Mouse (Mus musculus): ENCODE data around the gene Rnase1. TPM values are rescaled to one million over a fixed set of nuclear protein-coding genes. Genes with fewer than 3 reads are reported as not detected.
A peak's percentile ranks its signal among the peaks of the same experiment; 100 is the strongest.
"Not testable (repeated sequence)": the region's sequence is repeated elsewhere in the genome, so short reads cannot be mapped to it uniquely, and the experiment has no call there.

Gene Rnase1
- polyA plus RNA-seq (2012; rRNA removed) = 3.3 and 4.1 TPM in 2 replicates

DNA sequence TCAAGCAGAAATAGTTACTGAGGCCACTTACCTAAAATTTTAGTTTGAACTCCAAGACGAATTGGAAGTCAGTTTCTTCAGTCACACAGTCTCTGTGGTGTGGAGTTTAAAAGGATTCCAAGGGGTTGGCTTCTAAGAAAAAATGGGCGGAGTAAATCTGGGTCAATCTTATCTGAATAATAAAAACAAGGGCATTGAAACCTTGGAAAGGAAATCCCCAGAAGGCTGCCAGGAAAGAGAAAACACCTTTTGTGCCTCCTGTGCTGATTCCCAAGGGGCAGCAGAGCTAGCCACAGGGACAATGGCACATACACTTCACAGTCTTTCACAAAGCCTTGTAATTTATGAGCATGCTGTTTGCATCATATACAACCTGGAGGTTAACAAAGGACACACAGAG lies at the start of gene Rnase1:
TSS of gene Rnase1 (minus strand) at position 101 of the 400 bp plus-strand sequence.
- H3K4me1 ChIP-seq (ENCODE audit: control insufficient read depth, insufficient read depth, low read length) = no peaks in the 10 kb centered on the region
- no peaks in the 10 kb centered on the region for H3K27me3 ChIP-seq (ENCODE audit: control insufficient read depth, insufficient read depth, low read length)
- TF ChIP-seq CTCF (IDR thresholded peaks at IDR 0.05; ENCODE audit: borderline replicate concordance, insufficient read depth, low read depth, low read length) = no peak
- no peak for TF ChIP-seq POLR2A (IDR thresholded peaks at IDR 0.05; ENCODE audit: borderline replicate concordance, insufficient read depth, low read length)
- H3K4me3 ChIP-seq (replicated peaks; ENCODE audit: insufficient read depth, low read depth, low read length) = no peak within 1 kb of the TSS
- no peak for DNase-seq
- H3K27ac ChIP-seq (ENCODE audit: insufficient read depth, low read length) = no peak within 1 kb of the TSS
- WGBS = 60% methylated on average over 2 of the region's 2 CpGs

DNA sequence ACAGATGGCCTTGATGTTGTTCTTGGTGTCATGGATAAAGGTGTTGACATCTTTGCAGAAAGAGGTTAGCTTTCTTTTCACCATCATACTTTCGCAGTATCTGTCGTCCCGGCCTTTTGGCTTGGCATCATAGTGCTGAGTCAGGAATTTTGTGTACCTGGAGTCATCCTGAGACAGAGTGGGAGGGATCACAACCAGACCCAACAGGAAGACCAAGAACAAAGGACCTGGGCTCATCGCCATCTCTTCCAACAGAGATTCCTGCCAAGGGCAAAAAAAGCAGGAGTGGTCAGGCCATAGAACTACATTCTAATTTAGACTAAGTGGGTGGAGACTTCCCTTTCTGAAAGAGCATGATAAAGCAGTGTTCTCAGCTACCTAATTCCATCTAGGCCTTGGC lies 49.1 kb upstream of the Rnase1 start:
- DNase-seq = no peak
- no peaks in the 10 kb centered on the region for H3K4me1 ChIP-seq (ENCODE audit: control insufficient read depth, insufficient read depth, low read length)
- H3K27ac ChIP-seq (ENCODE audit: insufficient read depth, low read length) = no peak overlapping the region
- TF ChIP-seq CTCF (IDR thresholded peaks at IDR 0.05; ENCODE audit: borderline replicate concordance, insufficient read depth, low read depth, low read length) (no peak), POLR2A (IDR thresholded peaks at IDR 0.05; ENCODE audit: borderline replicate concordance, insufficient read depth, low read length) (no peak)
- H3K27me3 ChIP-seq (ENCODE audit: control insufficient read depth, insufficient read depth, low read length) = no peaks in the 10 kb centered on the region
- no peak overlapping the region for H3K4me3 ChIP-seq (replicated peaks; ENCODE audit: insufficient read depth, low read depth, low read length)
- WGBS = 91% methylated on average over 4 of the region's 4 CpGs

DNA sequence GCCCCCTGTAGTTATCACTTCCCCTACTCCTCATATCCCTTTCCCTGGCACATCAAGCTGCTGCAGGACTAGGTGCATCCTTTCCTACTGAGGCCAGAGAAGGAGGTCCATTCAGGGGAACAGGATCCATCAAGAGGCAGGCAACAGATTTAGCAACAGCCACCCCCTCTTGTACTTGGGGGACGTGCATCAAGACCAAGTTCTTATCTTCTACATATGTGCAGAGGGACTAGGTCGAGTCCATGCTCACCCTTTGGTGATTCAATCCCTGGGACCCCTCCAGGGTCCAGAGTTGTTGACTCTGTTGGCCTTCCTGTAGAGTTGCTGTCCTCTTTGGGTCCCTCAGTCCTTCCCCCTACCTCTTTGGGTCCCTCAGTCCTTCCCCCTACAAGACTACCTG lies 34.5 kb upstream of the Rnase1 start:
- H3K4me1 ChIP-seq (ENCODE audit: control insufficient read depth, insufficient read depth, low read length); H3K27me3 ChIP-seq (ENCODE audit: control insufficient read depth, insufficient read depth, low read length); H3K27ac ChIP-seq (ENCODE audit: insufficient read depth, low read length); DNase-seq; H3K4me3 ChIP-seq (replicated peaks; ENCODE audit: insufficient read depth, low read depth, low read length): not testable (repeated sequence)
- WGBS = 79% methylated on average over 2 of the region's 2 CpGs

DNA sequence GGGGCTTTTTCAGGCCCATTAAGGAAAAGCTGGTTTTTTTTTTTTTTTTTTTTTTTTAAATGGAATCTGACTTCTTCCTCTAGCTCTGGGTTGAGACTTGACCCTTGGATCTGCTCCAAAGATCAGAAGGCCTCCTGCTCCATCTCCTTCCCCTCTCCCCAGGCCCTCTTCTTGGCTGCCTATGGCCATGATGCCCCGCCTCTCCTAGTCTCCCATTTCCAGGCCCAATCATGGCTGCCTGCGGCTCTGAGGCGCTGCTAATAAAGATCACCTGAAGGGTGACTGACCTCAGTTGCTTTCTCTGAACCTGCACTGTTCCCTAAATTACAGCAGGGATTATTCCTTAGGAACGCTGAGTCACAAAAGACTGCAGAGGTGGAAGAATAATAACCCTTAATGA lies 27.3 kb upstream of the Rnase1 start:
- no peaks in the 10 kb centered on the region for H3K4me1 ChIP-seq (ENCODE audit: control insufficient read depth, insufficient read depth, low read length)
- 92% methylated on average over 4 of the region's 4 CpGs for WGBS
- DNase-seq = no peak
- no peak overlapping the region for H3K4me3 ChIP-seq (replicated peaks; ENCODE audit: insufficient read depth, low read depth, low read length)
- no peaks in the 10 kb centered on the region for H3K27me3 ChIP-seq (ENCODE audit: control insufficient read depth, insufficient read depth, low read length)
- TF ChIP-seq CTCF (IDR thresholded peaks at IDR 0.05; ENCODE audit: borderline replicate concordance, insufficient read depth, low read depth, low read length) (no peak), POLR2A (IDR thresholded peaks at IDR 0.05; ENCODE audit: borderline replicate concordance, insufficient read depth, low read length) (no peak)
- no peak overlapping the region for H3K27ac ChIP-seq (ENCODE audit: insufficient read depth, low read length)

DNA sequence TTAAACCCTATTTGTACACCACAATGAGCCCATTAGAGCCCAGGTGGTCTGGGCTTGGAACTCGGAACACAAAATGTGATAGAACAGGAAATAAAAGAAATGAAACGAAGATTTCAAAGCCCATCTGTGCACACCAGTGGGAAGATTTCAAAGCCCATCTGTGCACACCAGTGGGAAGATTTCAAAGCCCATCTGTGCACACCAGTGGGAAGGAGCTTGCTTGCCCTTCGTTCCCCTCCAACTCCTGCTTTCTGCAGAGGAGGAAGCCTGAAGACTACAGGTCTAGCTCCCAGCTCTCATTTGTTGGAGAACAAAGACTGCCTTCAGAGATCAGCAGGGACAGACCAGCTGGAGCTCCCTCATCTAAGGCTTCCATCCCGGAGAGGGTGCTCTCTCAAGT lies 26.4 kb upstream of the Rnase1 start:
- not testable (repeated sequence) for H3K4me1 ChIP-seq (ENCODE audit: control insufficient read depth, insufficient read depth, low read length); H3K4me3 ChIP-seq (replicated peaks; ENCODE audit: insufficient read depth, low read depth, low read length); H3K27ac ChIP-seq (ENCODE audit: insufficient read depth, low read length); H3K27me3 ChIP-seq (ENCODE audit: control insufficient read depth, insufficient read depth, low read length)
- WGBS = 8% methylated on average over 4 of the region's 4 CpGs
- peak in 1 of 2 experiments; percentile 1 for DNase-seq

DNA sequence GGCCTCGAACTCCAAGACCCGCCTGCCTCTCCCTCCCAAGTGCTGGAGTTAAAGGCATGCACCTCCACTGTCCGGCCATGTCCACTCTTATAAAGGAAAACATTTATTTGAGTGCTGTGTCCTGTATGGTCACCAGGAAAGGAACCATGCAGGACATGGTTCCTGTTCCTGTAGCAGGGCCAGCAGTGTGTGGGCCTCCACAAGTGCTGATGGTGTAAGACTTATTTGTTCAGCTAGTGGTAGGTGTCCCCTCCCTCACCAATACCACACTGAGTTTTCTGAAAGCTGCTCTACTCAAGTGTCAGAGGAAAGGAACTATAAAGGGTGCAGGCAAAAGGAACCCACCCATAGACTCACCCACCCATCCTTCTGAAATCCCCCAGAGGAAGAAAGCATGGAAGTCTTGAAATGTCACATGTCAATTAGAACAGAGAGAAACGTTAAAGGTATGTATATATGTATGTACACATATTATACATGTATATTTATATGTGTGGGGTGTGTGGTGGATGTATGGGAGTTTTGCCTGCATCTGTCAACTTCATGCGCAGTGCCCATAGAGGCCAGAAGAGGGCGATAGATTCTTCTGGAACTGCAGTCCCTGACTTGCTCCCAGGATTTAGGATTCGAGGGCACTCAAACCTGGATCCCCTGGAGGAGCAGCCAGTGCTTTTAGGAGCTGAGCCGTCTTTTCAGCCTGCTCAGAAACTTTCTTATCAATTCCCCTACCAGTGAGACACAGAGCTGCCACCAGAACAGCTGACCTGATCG lies 25.7 kb upstream of the Rnase1 start:
- H3K27ac ChIP-seq (ENCODE audit: insufficient read depth, low read length); H3K4me3 ChIP-seq (replicated peaks; ENCODE audit: insufficient read depth, low read depth, low read length); H3K4me1 ChIP-seq (ENCODE audit: control insufficient read depth, insufficient read depth, low read length); H3K27me3 ChIP-seq (ENCODE audit: control insufficient read depth, insufficient read depth, low read length): not testable (repeated sequence)
- TF ChIP-seq CTCF (IDR thresholded peaks at IDR 0.05; ENCODE audit: borderline replicate concordance, insufficient read depth, low read depth, low read length) = peak; percentile 53
- DNase-seq = peak; percentile 4 to 32
- WGBS = 38% methylated on average over 9 of the region's 9 CpGs

DNA sequence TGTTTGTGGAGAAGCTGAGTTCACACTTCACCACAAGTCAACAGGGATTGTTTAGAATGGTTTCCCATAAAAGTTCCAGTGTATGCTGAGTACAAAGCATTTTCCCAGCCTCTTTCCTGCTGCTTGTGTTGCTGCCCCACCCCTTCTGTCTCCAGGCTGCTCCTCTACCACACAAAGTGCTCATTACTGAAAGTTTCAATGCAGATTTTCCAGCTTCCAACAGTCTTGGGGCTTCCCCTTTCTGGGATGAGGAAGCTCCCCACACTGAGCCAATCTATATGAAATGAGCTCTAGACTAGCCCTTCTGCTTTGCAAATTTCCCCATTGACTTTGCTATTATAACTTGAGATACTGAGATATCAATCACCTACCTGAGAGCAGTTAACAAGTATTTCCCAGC lies 19.5 kb upstream of the Rnase1 start:
- H3K4me3 ChIP-seq (replicated peaks; ENCODE audit: insufficient read depth, low read depth, low read length) = no peak overlapping the region

DNA sequence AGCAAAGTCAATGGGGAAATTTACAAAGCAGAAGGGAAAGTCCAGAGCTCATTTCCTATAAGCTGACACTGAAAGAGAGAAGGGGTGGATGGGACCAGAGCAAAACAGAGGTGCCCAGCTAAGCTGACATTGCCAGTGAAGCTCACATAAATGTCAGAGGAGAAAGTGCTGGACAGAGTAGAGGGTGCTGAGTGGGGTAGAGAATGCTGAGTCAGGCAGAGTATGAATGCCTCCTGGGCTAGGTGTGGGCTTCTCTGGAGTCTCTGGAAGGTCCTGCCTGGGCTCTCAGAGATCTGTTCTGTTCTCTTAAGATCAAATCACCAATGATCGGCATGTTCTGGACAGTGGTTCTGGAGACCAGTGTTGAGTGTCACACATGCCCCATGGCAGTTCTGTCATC lies 18.9 kb upstream of the Rnase1 start:
- no peak overlapping the region for H3K4me3 ChIP-seq (replicated peaks; ENCODE audit: insufficient read depth, low read depth, low read length)
- H3K27ac ChIP-seq (ENCODE audit: insufficient read depth, low read length) = no peak overlapping the region
- no peak for TF ChIP-seq CTCF (IDR thresholded peaks at IDR 0.05; ENCODE audit: borderline replicate concordance, insufficient read depth, low read depth, low read length)
- TF ChIP-seq POLR2A (IDR thresholded peaks at IDR 0.05; ENCODE audit: borderline replicate concordance, insufficient read depth, low read length) = no peak
- no peak for DNase-seq
- H3K4me1 ChIP-seq (ENCODE audit: control insufficient read depth, insufficient read depth, low read length) = no peaks in the 10 kb centered on the region
- WGBS = 97% methylated on average over 1 of the region's 1 CpGs
- H3K27me3 ChIP-seq (ENCODE audit: control insufficient read depth, insufficient read depth, low read length) = no peaks in the 10 kb centered on the region

More for the DNA sequence above, 19.5 kb upstream of the Rnase1 start:
- DNase-seq = no peak
- no peaks in the 10 kb centered on the region for H3K4me1 ChIP-seq (ENCODE audit: control insufficient read depth, insufficient read depth, low read length)
- TF ChIP-seq CTCF (IDR thresholded peaks at IDR 0.05; ENCODE audit: borderline replicate concordance, insufficient read depth, low read depth, low read length) = no peak
- TF ChIP-seq POLR2A (IDR thresholded peaks at IDR 0.05; ENCODE audit: borderline replicate concordance, insufficient read depth, low read length) = no peak
- no peak overlapping the region for H3K27ac ChIP-seq (ENCODE audit: insufficient read depth, low read length)
- H3K27me3 ChIP-seq (ENCODE audit: control insufficient read depth, insufficient read depth, low read length) = no peaks in the 10 kb centered on the region

DNA sequence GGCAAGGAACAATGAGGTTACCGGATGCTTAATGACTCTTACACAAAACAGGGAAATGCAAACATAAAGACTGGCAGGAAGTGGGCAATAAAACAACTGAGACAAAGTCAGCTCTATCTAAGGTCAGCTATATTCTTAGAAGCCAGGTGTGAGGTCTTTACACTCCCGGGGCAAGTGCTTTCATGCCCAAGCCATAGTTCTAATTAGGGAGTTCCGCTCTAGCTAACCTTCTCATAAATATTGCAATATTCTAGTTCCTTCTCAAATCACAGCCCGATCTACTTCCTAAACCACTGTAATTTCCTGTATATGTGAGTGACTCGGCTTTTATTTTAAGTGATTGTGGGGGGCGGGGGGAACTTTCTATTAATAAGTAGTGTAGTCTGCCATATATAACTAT lies 16.7 kb upstream of the Rnase1 start:
- H3K4me1 ChIP-seq (ENCODE audit: control insufficient read depth, insufficient read depth, low read length); H3K4me3 ChIP-seq (replicated peaks; ENCODE audit: insufficient read depth, low read depth, low read length); H3K27ac ChIP-seq (ENCODE audit: insufficient read depth, low read length); DNase-seq; H3K27me3 ChIP-seq (ENCODE audit: control insufficient read depth, insufficient read depth, low read length): not testable (repeated sequence)
- 91% methylated on average over 6 of the region's 6 CpGs for WGBS

DNA sequence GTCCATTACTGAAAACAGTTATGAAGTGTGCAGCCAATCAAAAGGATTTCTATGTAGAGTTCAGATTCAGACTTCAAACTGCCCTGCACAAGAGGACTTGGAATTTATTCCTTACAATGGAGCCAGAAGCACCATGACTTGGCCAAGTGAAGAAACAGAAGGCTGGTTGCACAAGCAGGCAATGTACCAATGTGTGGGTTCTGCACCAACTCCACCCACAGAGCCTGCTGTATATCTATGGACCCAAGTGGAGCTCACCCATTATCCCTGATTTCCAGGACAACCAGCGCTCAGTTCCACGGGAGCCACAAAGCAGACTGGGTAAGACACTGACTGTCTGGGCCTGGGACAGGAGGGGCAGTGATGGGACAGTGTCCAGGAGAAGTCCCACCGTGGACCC lies 15.4 kb upstream of the Rnase1 start, which contains the start of gene Rnase2b:
TSS of gene Rnase2b (plus strand) at position 285 of the 400 bp plus-strand sequence.
- H3K27ac ChIP-seq (ENCODE audit: insufficient read depth, low read length); DNase-seq; H3K4me3 ChIP-seq (replicated peaks; ENCODE audit: insufficient read depth, low read depth, low read length); H3K27me3 ChIP-seq (ENCODE audit: control insufficient read depth, insufficient read depth, low read length); H3K4me1 ChIP-seq (ENCODE audit: control insufficient read depth, insufficient read depth, low read length): not testable (repeated sequence)
- 83% methylated on average over 3 of the region's 3 CpGs for WGBS
